Mouse (Mus musculus): ENCODE measurements around the gene Wbp4. TPM values are rescaled to one million over a fixed set of nuclear protein-coding genes. Genes with fewer than 3 reads are reported as not detected.
A peak's percentile ranks its signal among the peaks of the same experiment; 100 is the strongest.

Wbp4 gene
- polyA plus RNA-seq, 1 experiment from 2014 or later, result 46.1 TPM

- no peak for TF ChIP-seq CTCF (IDR thresholded peaks at IDR 0.05; ENCODE audit: low read depth)
- ATAC-seq (ENCODE audit: insufficient read depth) (no peak), DNase-seq (no peak)
- Histone ChIP-seq H3K36me3 (ENCODE audit: insufficient read depth) (no peaks in the 10 kb centered on the region), H3K27ac (ENCODE audit: low read depth) (no peak overlapping the region), H3K4me1 (ENCODE audit: insufficient read depth) (peaks cover 7% of the 10 kb centered on the region; the same call in 1 of the 2 replicates), H3K4me2 (no peak overlapping the region), H3K27me3 (ENCODE audit: insufficient read depth, low read length) (no peaks in the 10 kb centered on the region), H3K4me3 (ENCODE audit: low read depth, low read length) (no peak overlapping the region), H3K9me3 (ENCODE audit: low read depth, low read length) (no peaks in the 10 kb centered on the region), H3K9ac (no peak overlapping the region)
- 70% methylated on average over 1 of the region's 1 CpGs for WGBS
Measured at GRCm38 (mm10) chr14:79507846-79508245, 26.5 kb upstream of the Wbp4 start.

- H3K9me3 ChIP-seq (ENCODE audit: low read depth, low read length), result no peaks in the 10 kb centered on the region
- no peak for ATAC-seq (ENCODE audit: insufficient read depth)
- DNase-seq, result no peak
Measured at GRCm38 (mm10) chr14:79506207-79506606, 24.9 kb upstream of the Wbp4 start.

GRCm38 (mm10) chr14:79504246-79505006 lies 23.1 kb upstream of the Wbp4 start:
- peak overlapping the region; percentile 59; the same call in 1 of the 2 replicates for H3K27ac ChIP-seq (ENCODE audit: low read depth)
- H3K27me3 ChIP-seq (ENCODE audit: insufficient read depth, low read length), result no peaks in the 10 kb centered on the region
- DNase-seq, result no peak
- WGBS, result 86% methylated on average over 7 of the region's 7 CpGs
- H3K36me3 ChIP-seq (ENCODE audit: insufficient read depth), result no peaks in the 10 kb centered on the region
- H3K4me3 ChIP-seq (ENCODE audit: low read depth, low read length), result no peak overlapping the region
- ATAC-seq (ENCODE audit: insufficient read depth), result no peak
- H3K9me3 ChIP-seq (ENCODE audit: low read depth, low read length), result no peaks in the 10 kb centered on the region
- no peak for TF ChIP-seq CTCF (IDR thresholded peaks at IDR 0.05; ENCODE audit: low read depth)
- H3K4me1 ChIP-seq (ENCODE audit: insufficient read depth), result peaks cover 7% of the 10 kb centered on the region; the same call in 1 of the 2 replicates
- H3K9ac ChIP-seq, result no peak overlapping the region
- no peak overlapping the region for H3K4me2 ChIP-seq

More at GRCm38 (mm10) chr14:79506207-79506606, 24.9 kb upstream of the Wbp4 start:
- Histone ChIP-seq H3K36me3 (ENCODE audit: insufficient read depth) (no peaks in the 10 kb centered on the region), H3K4me2 (no peak overlapping the region), H3K27me3 (ENCODE audit: insufficient read depth, low read length) (no peaks in the 10 kb centered on the region), H3K4me3 (ENCODE audit: low read depth, low read length) (no peak overlapping the region), H3K9ac (no peak overlapping the region), H3K4me1 (ENCODE audit: insufficient read depth) (peaks cover 7% of the 10 kb centered on the region; the same call in 1 of the 2 replicates), H3K27ac (ENCODE audit: low read depth) (no peak overlapping the region)
- 65% methylated on average over 9 of the region's 9 CpGs for WGBS
- TF ChIP-seq CTCF (IDR thresholded peaks at IDR 0.05; ENCODE audit: low read depth), result no peak

GRCm38 (mm10) chr14:79503371-79504075 lies 22.2 kb upstream of the Wbp4 start:
- Histone ChIP-seq H3K9ac (no peak overlapping the region), H3K27me3 (ENCODE audit: insufficient read depth, low read length) (no peaks in the 10 kb centered on the region), H3K27ac (ENCODE audit: low read depth) (peak overlapping the region; percentile 59; the same call in 1 of the 2 replicates), H3K36me3 (ENCODE audit: insufficient read depth) (no peaks in the 10 kb centered on the region), H3K4me1 (ENCODE audit: insufficient read depth) (peaks cover 7% of the 10 kb centered on the region; the same call in 1 of the 2 replicates), H3K9me3 (ENCODE audit: low read depth, low read length) (no peaks in the 10 kb centered on the region), H3K4me2 (no peak overlapping the region), H3K4me3 (ENCODE audit: low read depth, low read length) (no peak overlapping the region)
- ATAC-seq (ENCODE audit: insufficient read depth) (peak; percentile 78), DNase-seq (peak; percentile 76)
- no peak for TF ChIP-seq CTCF (IDR thresholded peaks at IDR 0.05; ENCODE audit: low read depth)
- WGBS, result 43% methylated on average over 5 of the region's 5 CpGs

DNA sequence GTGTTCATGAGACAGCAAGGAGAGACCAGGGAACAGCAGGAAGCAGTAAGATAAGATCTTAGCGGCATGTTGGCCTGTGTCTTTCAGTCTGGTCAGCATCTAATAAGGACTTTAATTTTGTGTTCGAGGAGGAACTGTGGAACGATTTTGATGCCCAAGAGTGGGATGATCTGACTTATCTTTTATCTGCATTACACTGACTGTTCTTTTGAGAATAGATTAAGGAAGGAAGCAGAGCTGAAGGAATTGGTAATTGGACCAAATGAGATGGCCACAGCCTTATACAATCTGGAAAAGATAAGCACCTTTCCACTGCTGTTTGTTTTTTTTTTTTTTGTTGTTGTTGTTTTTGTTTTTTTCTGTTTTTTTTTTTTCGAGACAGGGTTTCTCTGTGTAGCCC lies 19.4 kb upstream of the Wbp4 start:
- peaks cover 7% of the 10 kb centered on the region; the same call in 1 of the 2 replicates for H3K4me1 ChIP-seq (ENCODE audit: insufficient read depth)
- DNase-seq (no peak), ATAC-seq (ENCODE audit: insufficient read depth) (no peak)
- H3K36me3 ChIP-seq (ENCODE audit: insufficient read depth), result no peaks in the 10 kb centered on the region
- 79% methylated on average over 4 of the region's 4 CpGs for WGBS
- H3K27ac ChIP-seq (ENCODE audit: low read depth), result no peak overlapping the region
- no peaks in the 10 kb centered on the region for H3K27me3 ChIP-seq (ENCODE audit: insufficient read depth, low read length)
- no peaks in the 10 kb centered on the region for H3K9me3 ChIP-seq (ENCODE audit: low read depth, low read length)
- H3K9ac ChIP-seq, result no peak overlapping the region
- no peak for TF ChIP-seq CTCF (IDR thresholded peaks at IDR 0.05; ENCODE audit: low read depth)
- no peak overlapping the region for H3K4me2 ChIP-seq
- H3K4me3 ChIP-seq (ENCODE audit: low read depth, low read length), result no peak overlapping the region

- Histone ChIP-seq H3K27ac (ENCODE audit: low read depth) (no peak overlapping the region), H3K4me1 (ENCODE audit: insufficient read depth) (peaks cover 7% of the 10 kb centered on the region; the same call in 1 of the 2 replicates), H3K9ac (no peak overlapping the region), H3K36me3 (ENCODE audit: insufficient read depth) (no peaks in the 10 kb centered on the region), H3K27me3 (ENCODE audit: insufficient read depth, low read length) (no peaks in the 10 kb centered on the region), H3K4me3 (ENCODE audit: low read depth, low read length) (no peak overlapping the region), H3K4me2 (no peak overlapping the region), H3K9me3 (ENCODE audit: low read depth, low read length) (no peaks in the 10 kb centered on the region)
- DNase-seq (no peak), ATAC-seq (ENCODE audit: insufficient read depth) (no peak)
- no peak for TF ChIP-seq CTCF (IDR thresholded peaks at IDR 0.05; ENCODE audit: low read depth)
- WGBS, result 72% methylated on average over 9 of the region's 9 CpGs
Measured at GRCm38 (mm10) chr14:79499326-79499725, 18.0 kb upstream of the Wbp4 start.

GRCm38 (mm10) chr14:79494349-79494748 lies 13.0 kb upstream of the Wbp4 start:
- DNase-seq (no peak), ATAC-seq (ENCODE audit: insufficient read depth) (no peak)
- TF ChIP-seq CTCF (IDR thresholded peaks at IDR 0.05; ENCODE audit: low read depth), result no peak
- no peak overlapping the region for H3K9ac ChIP-seq
- H3K27ac ChIP-seq (ENCODE audit: low read depth), result no peak overlapping the region
- no peak overlapping the region for H3K4me2 ChIP-seq
- H3K4me3 ChIP-seq (ENCODE audit: low read depth, low read length), result no peak overlapping the region
- H3K9me3 ChIP-seq (ENCODE audit: low read depth, low read length), result no peaks in the 10 kb centered on the region
- no peaks in the 10 kb centered on the region for H3K27me3 ChIP-seq (ENCODE audit: insufficient read depth, low read length)
- 80% methylated on average over 6 of the region's 6 CpGs for WGBS
- no peaks in the 10 kb centered on the region for H3K36me3 ChIP-seq (ENCODE audit: insufficient read depth)
- no peaks in the 10 kb centered on the region for H3K4me1 ChIP-seq (ENCODE audit: insufficient read depth)
